Mouse (Mus musculus) MEL (cell line): ENCODE measurements around the gene Arhgef3. TPM values are rescaled to one million over a fixed set of nuclear protein-coding genes. Genes with fewer than 3 reads are reported as not detected.

Experiments
- DNase-seq: peaks from one replicate; pipeline ENCODE4 v3.0.0; 2011; ENCODE audit warnings: low read depth, low spot score
- H3K27ac ChIP-seq: 2 replicates; pipeline ENCODE4 v1.5.1; 2012; ENCODE audit warnings: low read depth, mild to moderate bottlenecking, control low read depth, low read length, moderate library complexity; ENCODE audit not compliant: control insufficient read depth
- H3K27me3 ChIP-seq, 2 experiments: fragments of 150-350 bp in 1 of 2; sonication (generic) in 1 of 2; 2 replicates each; pipeline ENCODE4 v1.6.1; 2012; ENCODE audit warnings: low read length in 2 of 2, mild to moderate bottlenecking in 2 of 2, improper control_type of control experiment in 1 of 2, moderate library complexity in 1 of 2; ENCODE audit not compliant: insufficient read depth in 2 of 2, control insufficient read depth in 1 of 2
- H3K36me3 ChIP-seq, 2 experiments: 2 replicates each; pipeline ENCODE4 v1.6.1; 2012 to 2014; ENCODE audit warnings: low read length in 2 of 2, improper control_type of control experiment in 1 of 2, inconsistent platforms in 1 of 2, mild to moderate bottlenecking in 1 of 2; ENCODE audit not compliant: insufficient read depth in 2 of 2, control insufficient read depth in 1 of 2
- H3K4me1 ChIP-seq, 2 experiments: fragments of 150-350 bp in 1 of 2; sonication (generic) in 1 of 2; 2 replicates each; pipeline ENCODE4 v1.6.1; 2012; ENCODE audit warnings: low read length in 2 of 2, improper control_type of control experiment in 1 of 2, mild to moderate bottlenecking in 1 of 2; ENCODE audit not compliant: insufficient read depth in 2 of 2, control insufficient read depth in 1 of 2
- H3K4me3 ChIP-seq, 2 experiments: fragments of 150-350 bp in 1 of 2; sonication (generic) in 1 of 2; 2 replicates each; pipeline ENCODE4 v1.5.1; 2012; ENCODE audit warnings: low read depth in 2 of 2, low read length in 2 of 2, mild to moderate bottlenecking in 2 of 2, moderate library complexity in 2 of 2, control low read depth in 1 of 2, improper control_type of control experiment in 1 of 2; ENCODE audit not compliant: control insufficient read depth in 1 of 2, insufficient read depth in 1 of 2
- H3K79me2 ChIP-seq: 2 replicates; pipeline ENCODE4 v1.6.1; 2012; ENCODE audit warnings: mild to moderate bottlenecking, low read length, moderate library complexity; ENCODE audit not compliant: control insufficient read depth, poor library complexity, insufficient read depth
- H3K9ac ChIP-seq: 2 replicates; pipeline ENCODE4 v1.6.1; 2012; ENCODE audit warnings: low read depth, mild to moderate bottlenecking, control low read depth, low read length, moderate library complexity; ENCODE audit not compliant: control insufficient read depth, poor library complexity, severe bottlenecking
- H3K9me3 ChIP-seq: fragments of 150-350 bp; sonication (generic); replicated peaks from 2 replicates; pipeline ENCODE4 v1.6.1; 2012; ENCODE audit warnings: mild to moderate bottlenecking, low read length, improper control_type of control experiment, moderate library complexity; ENCODE audit not compliant: insufficient read depth
- BHLHE40 ChIP-seq: IDR thresholded peaks from 2 replicates; pipeline ENCODE4 v1.6.1; 2012; ENCODE audit warnings: low read depth, mild to moderate bottlenecking, inconsistent platforms, low read length, improper control_type of control experiment, borderline replicate concordance
- CHD2 ChIP-seq: IDR thresholded peaks from 2 replicates; pipeline ENCODE4 v1.6.1; 2011; ENCODE audit warnings: low read length, improper control_type of control experiment
- CTCF ChIP-seq, 3 experiments: IDR thresholded peaks in 2 of 3; conservative IDR thresholded peaks in 1 of 3; 2 replicates each; pipeline ENCODE4 v1.5.1; 2011 to 2012; ENCODE audit warnings: low read length in 3 of 3, low read depth in 2 of 3, mild to moderate bottlenecking in 2 of 3, improper control_type of control experiment in 1 of 3, inconsistent platforms in 1 of 3, mixed read lengths in 1 of 3, moderate library complexity in 1 of 3; ENCODE audit not compliant: control insufficient read depth in 1 of 3, insufficient read depth in 1 of 3, poor library complexity in 1 of 3, severe bottlenecking in 1 of 3
- E2F4 ChIP-seq: IDR thresholded peaks from 2 replicates; pipeline ENCODE4 v1.6.1; 2011; ENCODE audit warnings: low read depth, low read length, improper control_type of control experiment, borderline replicate concordance
- ETS1 ChIP-seq: IDR thresholded peaks from 2 replicates; pipeline ENCODE4 v1.6.1; 2012; ENCODE audit warnings: low read depth, mild to moderate bottlenecking, inconsistent platforms, low read length, improper control_type of control experiment, moderate library complexity
- GATA1 ChIP-seq: IDR thresholded peaks from 2 replicates; pipeline ENCODE4 v1.6.1; 2011; ENCODE audit warnings: low read depth, low read length, improper control_type of control experiment
- HCFC1 ChIP-seq: IDR thresholded peaks from 2 replicates; pipeline ENCODE4 v1.6.1; 2012; ENCODE audit warnings: low read depth, mild to moderate bottlenecking, inconsistent platforms, low read length, improper control_type of control experiment, moderate library complexity
- MAFK ChIP-seq: IDR thresholded peaks from 2 replicates; pipeline ENCODE4 v1.6.1; 2011; ENCODE audit warnings: low read depth, mild to moderate bottlenecking, low read length, improper control_type of control experiment, borderline replicate concordance
- MAZ ChIP-seq: IDR thresholded peaks from 2 replicates; pipeline ENCODE4 v1.6.1; 2012; ENCODE audit warnings: low read depth, mild to moderate bottlenecking, inconsistent platforms, low read length, improper control_type of control experiment
- MYB ChIP-seq: IDR thresholded peaks from 2 replicates; pipeline ENCODE4 v1.6.1; 2011; ENCODE audit warnings: mild to moderate bottlenecking, low read depth, low read length, improper control_type of control experiment
- NELFE ChIP-seq: IDR thresholded peaks from 2 replicates; pipeline ENCODE4 v1.6.1; 2011; ENCODE audit warnings: low read depth, low read length, improper control_type of control experiment
- POLR2A ChIP-seq, 2 experiments: IDR thresholded peaks; 2 replicates each; pipeline ENCODE4 v1.6.1; 2011 to 2012; ENCODE audit warnings: low read length in 2 of 2, mild to moderate bottlenecking in 2 of 2, control low read depth in 1 of 2, improper control_type of control experiment in 1 of 2, low read depth in 1 of 2, moderate library complexity in 1 of 2; ENCODE audit not compliant: control insufficient read depth in 1 of 2, insufficient read depth in 1 of 2, poor library complexity in 1 of 2
- POLR2AphosphoS2 ChIP-seq: IDR thresholded peaks from 2 replicates; pipeline ENCODE4 v1.6.1; 2011; ENCODE audit warnings: low read length, improper control_type of control experiment
- POLR2AphosphoS5 ChIP-seq: IDR thresholded peaks from 2 replicates; pipeline ENCODE4 v1.6.1; 2012; ENCODE audit warnings: low read depth, borderline replicate concordance, mild to moderate bottlenecking, inconsistent platforms, low read length, moderate library complexity, mixed read lengths
- RAD21 ChIP-seq: IDR thresholded peaks from 2 replicates; pipeline ENCODE4 v1.6.1; 2011; ENCODE audit warnings: mild to moderate bottlenecking, low read depth, low read length, improper control_type of control experiment
- RCOR1 ChIP-seq: IDR thresholded peaks from 2 replicates; pipeline ENCODE4 v1.6.1; 2012; ENCODE audit warnings: low read depth, mild to moderate bottlenecking, inconsistent platforms, low read length, improper control_type of control experiment
- SIN3A ChIP-seq: IDR thresholded peaks from 2 replicates; pipeline ENCODE4 v1.6.1; 2012; ENCODE audit warnings: low read length, improper control_type of control experiment, inconsistent platforms
- SMC3 ChIP-seq: IDR thresholded peaks from 2 replicates; pipeline ENCODE4 v1.6.1; 2011; ENCODE audit warnings: low read depth, low read length, improper control_type of control experiment
- TAL1 ChIP-seq: IDR thresholded peaks from 2 replicates; pipeline ENCODE4 v1.6.1; 2012; ENCODE audit warnings: mild to moderate bottlenecking, inconsistent platforms, low read length, moderate library complexity, mixed read lengths
- UBTF ChIP-seq: IDR thresholded peaks from 2 replicates; pipeline ENCODE4 v1.6.1; 2012; ENCODE audit warnings: low read depth, mild to moderate bottlenecking, inconsistent platforms, low read length, improper control_type of control experiment, moderate library complexity, borderline replicate concordance; ENCODE audit not compliant: insufficient read depth
- USF1 ChIP-seq: IDR thresholded peaks from 2 replicates; pipeline ENCODE4 v1.6.1; 2014; ENCODE audit warnings: low read depth, mild to moderate bottlenecking, inconsistent platforms, low read length, improper control_type of control experiment, moderate library complexity
- USF2 ChIP-seq, 2 experiments: IDR thresholded peaks; 2 replicates each; pipeline ENCODE4 v1.6.1; 2011 to 2012; ENCODE audit warnings: improper control_type of control experiment in 2 of 2, low read length in 2 of 2, borderline replicate concordance in 1 of 2, inconsistent platforms in 1 of 2, low read depth in 1 of 2, mild to moderate bottlenecking in 1 of 2; ENCODE audit not compliant: insufficient read depth in 1 of 2
- ZKSCAN1 ChIP-seq: IDR thresholded peaks from 2 replicates; pipeline ENCODE4 v1.6.1; 2012; ENCODE audit warnings: low read depth, mild to moderate bottlenecking, inconsistent platforms, low read length, improper control_type of control experiment, moderate library complexity
- ZMIZ1 ChIP-seq: IDR thresholded peaks from 2 replicates; pipeline ENCODE4 v1.6.1; 2012; ENCODE audit warnings: low read depth, mild to moderate bottlenecking, inconsistent platforms, low read length, improper control_type of control experiment, moderate library complexity
- polyA plus RNA-seq, 2 experiments: library from polyadenylated mRNA; stranded (reverse) in 1 of 2; unstranded in 1 of 2; fragments of >175 nt in 1 of 2; fragments of >200 nt in 1 of 2; gene quantifications; 2 replicates each; pipeline versions ENCODE4 v1.2.1 to v1.2.4; 2012; ENCODE audit warnings: low replicate concordance in 2 of 2, low read depth in 1 of 2; ENCODE audit not compliant: insufficient read length in 2 of 2, insufficient read depth in 1 of 2, missing spikeins in 1 of 2
- total RNA-seq: library from RNA; depleted of rRNA; stranded (reverse); fragments of 300-350 nt; gene quantifications from 2 replicates; pipeline ENCODE4 v1.2.3, GENCODE M21; 2012

Gene Arhgef3
- total and polyA plus RNA-seq, 3 experiments = 2.1 to 2.7 TPM; not detected in 1

- TF ChIP-seq SMC3 (no peak), POLR2AphosphoS2 (no peak), E2F4 (no peak), CHD2 (no peak), USF1 (no peak), MYB (no peak), SIN3A (no peak)
- Histone ChIP-seq H3K4me1 (no peaks in the 10 kb centered on the region), H3K27ac (no peak overlapping the region), H3K9me3 (no peaks in the 10 kb centered on the region), H3K79me2 (no peaks in the 10 kb centered on the region), H3K4me3 (no peak overlapping the region), H3K9ac (no peak overlapping the region), H3K36me3 (no peaks in the 10 kb centered on the region), H3K27me3 (peaks cover 6 to 7% of the 10 kb centered on the region in 2 experiments)
- no peak for DNase-seq
These were observed 187.2 kb downstream of the Arhgef3 start for GRCm38 (mm10) chr14:27301768-27302499.

GRCm38 (mm10) chr14:27303294-27303693, 188.6 kb downstream of the Arhgef3 start:
- no peak for DNase-seq
- Histone ChIP-seq H3K4me3 (no peak overlapping the region), H3K27ac (no peak overlapping the region), H3K9ac (no peak overlapping the region), H3K9me3 (no peaks in the 10 kb centered on the region), H3K36me3 (no peaks in the 10 kb centered on the region), H3K4me1 (no peaks in the 10 kb centered on the region), H3K27me3 (peaks cover 2 to 3% of the 10 kb centered on the region in 2 experiments; a peak in 2 of 4 replicates), H3K79me2 (no peaks in the 10 kb centered on the region)
- TF ChIP-seq BHLHE40 (no peak), MAZ (no peak), SIN3A (no peak), USF1 (no peak), GATA1 (no peak), ZKSCAN1 (no peak)

GRCm38 (mm10) chr14:27304408-27304807, 189.7 kb downstream of the Arhgef3 start:
- H3K27ac ChIP-seq = no peak overlapping the region
- no peaks in the 10 kb centered on the region for H3K36me3 ChIP-seq
- peaks cover 0 to 3% of the 10 kb centered on the region in 2 experiments; a peak in 2 of 4 replicates for H3K27me3 ChIP-seq
- no peak overlapping the region for H3K9ac ChIP-seq
- no peaks in the 10 kb centered on the region for H3K79me2 ChIP-seq
- DNase-seq = no peak
- no peaks in the 10 kb centered on the region for H3K9me3 ChIP-seq
- no peak overlapping the region for H3K4me3 ChIP-seq
- H3K4me1 ChIP-seq = no peaks in the 10 kb centered on the region
- TF ChIP-seq RAD21 (no peak), TAL1 (no peak), USF2 (IDR thresholded peaks at IDR 0.05; ENCODE audit: borderline replicate concordance in 1 of 2, insufficient read depth in 1 of 2, low read depth in 1 of 2, low read length in 2 of 2) (no peak), UBTF (no peak), MAFK (no peak), POLR2A (IDR thresholded peaks at IDR 0.05; ENCODE audit: control insufficient read depth in 1 of 2, insufficient read depth in 1 of 2, low read depth in 1 of 2, low read length in 2 of 2, poor library complexity in 1 of 2) (no peak), MAZ (no peak), NELFE (no peak), USF1 (no peak), MYB (no peak), SIN3A (no peak), ZMIZ1 (no peak), BHLHE40 (no peak), RCOR1 (no peak), HCFC1 (no peak), GATA1 (no peak), POLR2AphosphoS5 (no peak), CTCF (IDR thresholded peaks at IDR 0.05 in 2 of 3, conservative IDR thresholded peaks at IDR 0.05 in 1 of 3; ENCODE audit: control insufficient read depth in 1 of 3, insufficient read depth in 1 of 3, low read depth in 2 of 3, low read length in 3 of 3, poor library complexity in 1 of 3, severe bottlenecking in 1 of 3) (no peak), ETS1 (no peak)
